Mouse (Mus musculus): ENCODE results near the gene Fam174b.

- no peak for TF ChIP-seq POLR2A (IDR thresholded peaks at IDR 0.05; ENCODE audit: low read depth, low read length)
- no peak for TF ChIP-seq CTCF (IDR thresholded peaks at IDR 0.05; ENCODE audit: borderline replicate concordance, insufficient read depth, low read length)
Observed at GRCm38 (mm10) chr7:73740111-73741035, at the start of gene Fam174b.
